Mouse (Mus musculus) ES-E14 (cell line): ENCODE measurements around the gene Ankmy1.

Source experiments
- CHD2 ChIP-seq: IDR thresholded peaks from 2 replicates; pipeline ENCODE4 v1.6.1; 2014; ENCODE audit warnings: mild to moderate bottlenecking, low read depth, low read length, inconsistent platforms
- MAFK ChIP-seq: IDR thresholded peaks from 2 replicates; pipeline ENCODE4 v1.6.1; 2014; ENCODE audit warnings: mild to moderate bottlenecking, low read depth, low read length, inconsistent platforms; ENCODE audit not compliant: insufficient read depth

- no peak for TF ChIP-seq CHD2
- no peak for TF ChIP-seq MAFK
These were observed 25.2 kb downstream of the Ankmy1 start for GRCm38 (mm10) chr1:92877431-92877978.
